Mouse (Mus musculus): Measurements from ENCODE around the gene Ppm1n. TPM values are rescaled to one million over a fixed set of nuclear protein-coding genes. Genes with fewer than 3 reads are reported as not detected.

The Ppm1n gene
- polyA plus RNA-seq, 1 experiment from 2014 or later: 0.14 TPM

DNA sequence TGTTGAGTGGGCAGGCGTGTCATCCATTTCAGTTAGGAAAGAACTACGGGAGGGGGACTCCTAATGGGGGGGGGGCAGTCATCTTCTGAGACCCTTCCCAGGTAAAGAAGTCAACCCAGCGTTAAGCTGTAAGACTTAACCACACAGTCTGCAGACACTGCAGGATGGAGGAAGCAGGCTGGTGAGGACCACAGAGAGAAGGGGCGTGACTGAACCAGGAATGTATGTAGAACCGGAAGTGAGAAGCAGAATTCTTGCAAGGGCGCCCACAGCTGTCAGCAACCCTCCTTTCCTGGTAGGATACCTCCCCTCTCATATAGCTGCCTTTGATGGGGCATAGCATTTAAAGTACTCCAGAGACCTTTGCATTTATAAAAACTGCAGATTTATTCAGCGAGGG is 23.3 kb downstream of the Ppm1n start:
- no peak for TF ChIP-seq CTCF (IDR thresholded peaks at IDR 0.05)
- ChIA-PET POLR2A (interaction anchor here (0.8 kb wide), 1 partner anchor 10 kb away, joined by 3 read pairs; no protein-coding TSS in a partner anchor), CTCF (interaction anchor here (1.1 to 2.2 kb wide), 3 partner anchors 10 to 17 kb away, joined by 3 to 7 read pairs (median 5); no protein-coding TSS in a partner anchor)
- in situ Hi-C loops (cut with MboI; ENCODE audit: low pct_unique_long_range_greater_than_20kb): no loop called here
- ATAC-seq (no peak), DNase-seq (ENCODE audit: low read depth, low spot score) (no peak)
- no peaks in the 10 kb centered on the region for H3K27me3 ChIP-seq

DNA sequence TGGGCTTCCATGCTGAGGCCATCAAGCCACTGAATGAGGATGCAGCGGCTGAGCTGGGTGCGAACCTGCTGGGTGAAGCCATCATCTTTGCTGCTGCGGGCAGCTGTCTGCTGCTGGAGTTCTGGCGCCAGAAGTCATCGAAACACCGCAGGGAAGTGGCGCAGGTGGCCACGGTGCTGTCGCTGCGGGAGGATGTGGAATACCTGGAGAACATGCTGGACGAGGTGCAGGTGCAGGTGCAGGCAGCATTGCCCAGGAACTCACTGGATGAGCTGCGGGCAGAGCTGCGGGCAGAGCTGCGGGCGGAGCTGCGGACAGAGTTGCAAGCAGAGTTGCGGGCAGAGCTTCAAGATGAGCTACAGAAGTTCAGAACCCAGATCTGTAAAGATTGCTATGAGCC is 24.5 kb downstream of the Ppm1n start:
- POLR2A ChIA-PET: interaction anchor here (0.7 kb wide), 1 partner anchor 13 kb away, joined by 4 read pairs; no protein-coding TSS in a partner anchor
- H3K27me3 ChIP-seq: no peaks in the 10 kb centered on the region
- ATAC-seq (no peak), DNase-seq (ENCODE audit: low read depth, low spot score) (no peak)
- in situ Hi-C loops (cut with MboI; ENCODE audit: low pct_unique_long_range_greater_than_20kb): no loop called here
- TF ChIP-seq CTCF (IDR thresholded peaks at IDR 0.05): no peak
- CTCF ChIA-PET: interaction anchor here (1.1 to 2.2 kb wide), 3 partner anchors 8 to 16 kb away, joined by 3 to 7 read pairs (median 5); no protein-coding TSS in a partner anchor

- H3K27me3 ChIP-seq: no peaks in the 10 kb centered on the region
- POLR2A ChIA-PET: interaction anchor here (0.7 to 1.5 kb wide), 4 partner anchors 11 to 16 kb away, joined by 3 to 11 read pairs (median 6); no protein-coding TSS in a partner anchor
- TF ChIP-seq CTCF (IDR thresholded peaks at IDR 0.05): no peak
- CTCF ChIA-PET: interaction anchor here (2.8 to 3.0 kb wide), 2 partner anchors 14 to 28 kb away, joined by 7 to 15 read pairs; no protein-coding TSS in a partner anchor
- in situ Hi-C loops (cut with MboI; ENCODE audit: low pct_unique_long_range_greater_than_20kb): no loop called here
- DNase-seq (ENCODE audit: low read depth, low spot score): no peak
- ATAC-seq: no peak
These were observed 26.4 kb downstream of the Ppm1n start for GRCm38 (mm10) chr7:19253437-19253836.

DNA sequence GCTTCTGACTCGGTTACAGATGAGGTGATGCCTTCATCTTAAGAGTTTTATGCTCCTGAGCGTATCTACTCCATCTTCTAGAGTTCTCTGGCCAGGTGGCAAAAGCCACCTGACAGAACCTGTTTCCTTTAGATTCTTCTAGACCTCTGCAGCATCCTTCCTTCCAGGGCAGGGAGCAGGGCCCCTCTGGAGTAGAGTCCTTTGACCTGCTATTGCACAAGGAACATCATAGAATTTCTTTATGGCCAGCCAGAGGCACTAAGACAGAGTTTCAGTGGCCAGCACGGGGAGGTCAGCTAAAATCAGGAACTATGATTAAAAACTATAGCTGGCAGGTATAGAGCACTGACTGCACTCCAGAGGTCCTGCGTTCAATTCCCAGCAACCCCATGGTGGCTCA is 27.8 kb downstream of the Ppm1n start:
- H3K27me3 ChIP-seq: no peaks in the 10 kb centered on the region
- DNase-seq (ENCODE audit: low read depth, low spot score) (no peak), ATAC-seq (no peak)
- no peak for TF ChIP-seq CTCF (IDR thresholded peaks at IDR 0.05)
- ChIA-PET POLR2A (interaction anchor here (1.5 kb wide), 1 partner anchor 18 kb away, joined by 6 read pairs; no protein-coding TSS in a partner anchor), CTCF (interaction anchor here (2.8 to 3.0 kb wide), 2 partner anchors 12 to 29 kb away, joined by 7 to 15 read pairs; no protein-coding TSS in a partner anchor)
- in situ Hi-C loops (cut with MboI; ENCODE audit: low pct_unique_long_range_greater_than_20kb): no loop called here

GRCm38 (mm10) chr7:19247511-19247910 is 32.4 kb downstream of the Ppm1n start:
- DNase-seq (ENCODE audit: low read depth, low spot score): no peak
- ATAC-seq: no peak
- in situ Hi-C loops (cut with MboI; ENCODE audit: low pct_unique_long_range_greater_than_20kb): no loop called here
- TF ChIP-seq CTCF (IDR thresholded peaks at IDR 0.05): no peak
- CTCF ChIA-PET: interaction anchor here (0.9 to 1.5 kb wide), 3 partner anchors 9 to 116 kb away, joined by 3 to 7 read pairs (median 4); no protein-coding TSS in a partner anchor
- H3K27me3 ChIP-seq: no peaks in the 10 kb centered on the region
- POLR2A ChIA-PET: interaction anchor here (1.2 kb wide), 1 partner anchor 20 kb away, joined by 3 read pairs; no protein-coding TSS in a partner anchor

DNA sequence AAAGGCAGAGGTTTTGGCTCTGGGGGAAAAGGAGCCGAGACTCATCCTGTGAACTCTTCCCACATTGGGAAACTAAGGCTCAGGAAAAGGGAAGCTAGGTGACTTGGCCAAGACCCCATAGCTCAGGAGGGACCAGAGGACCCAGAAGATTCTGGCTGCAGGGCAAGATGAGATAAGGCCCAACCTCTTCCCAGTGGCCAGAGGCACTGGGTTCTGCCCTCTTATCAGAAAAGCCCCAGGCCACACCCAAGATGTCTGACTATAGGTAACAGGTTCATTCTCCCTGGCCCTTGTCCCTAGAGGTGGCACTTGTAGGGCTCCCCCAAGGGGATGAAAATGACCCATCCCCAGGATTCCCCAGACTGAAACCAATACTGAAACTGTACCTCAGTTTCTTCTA is 33.0 kb downstream of the Ppm1n start:
- ATAC-seq: no peak
- ChIA-PET CTCF (interaction anchor here (0.9 to 1.5 kb wide), 3 partner anchors 10 to 117 kb away, joined by 3 to 7 read pairs (median 4); no protein-coding TSS in a partner anchor), POLR2A (interaction anchor here (1.2 kb wide), 1 partner anchor 21 kb away, joined by 3 read pairs; no protein-coding TSS in a partner anchor)
- in situ Hi-C loops (cut with MboI; ENCODE audit: low pct_unique_long_range_greater_than_20kb): no loop called here
- TF ChIP-seq CTCF (IDR thresholded peaks at IDR 0.05): no peak
- DNase-seq (ENCODE audit: low read depth, low spot score): no peak
- no peaks in the 10 kb centered on the region for H3K27me3 ChIP-seq

GRCm38 (mm10) chr7:19245083-19245482 is 34.8 kb downstream of the Ppm1n start:
- no peak for TF ChIP-seq CTCF (IDR thresholded peaks at IDR 0.05)
- DNase-seq (ENCODE audit: low read depth, low spot score): no peak
- in situ Hi-C loops (cut with MboI; ENCODE audit: low pct_unique_long_range_greater_than_20kb): no loop called here
- ChIA-PET POLR2A (no interaction called here), CTCF (interaction anchor here (0.7 to 1.1 kb wide), 3 partner anchors 14 to 38 kb away, joined by 3 read pairs; no protein-coding TSS in a partner anchor)
- no peaks in the 10 kb centered on the region for H3K27me3 ChIP-seq
- no peak for ATAC-seq

DNA sequence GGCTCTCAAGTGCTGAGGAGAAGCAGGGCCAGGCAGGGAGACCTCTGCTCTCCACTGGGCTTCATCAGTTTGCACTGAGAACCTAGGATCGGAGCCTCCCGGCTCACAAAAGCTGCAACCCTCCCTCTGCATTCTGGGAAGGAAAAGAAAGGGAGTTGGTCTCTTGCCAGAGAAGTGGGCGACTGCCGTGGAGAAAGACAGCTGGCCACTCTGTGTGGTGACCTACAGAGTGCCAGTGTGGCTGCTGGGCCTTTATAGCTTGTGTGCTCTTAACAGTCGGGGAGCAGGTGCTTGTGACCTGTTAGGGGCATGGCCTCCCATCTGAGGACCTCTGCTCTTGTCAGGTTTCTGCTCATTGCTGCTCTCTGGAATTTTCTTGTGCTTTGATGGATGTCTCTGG is 36.0 kb downstream of the Ppm1n start:
- TF ChIP-seq CTCF (IDR thresholded peaks at IDR 0.05): no peak
- CTCF ChIA-PET: interaction anchor here (1.1 kb wide), 1 partner anchor 16 kb away, joined by 3 read pairs; no protein-coding TSS in a partner anchor
- in situ Hi-C loops (cut with MboI; ENCODE audit: low pct_unique_long_range_greater_than_20kb): no loop called here

GRCm38 (mm10) chr7:19242005-19242404 is 37.9 kb downstream of the Ppm1n start:
- POLR2A ChIA-PET: no interaction called here
- DNase-seq (ENCODE audit: low read depth, low spot score): no peak
- CTCF ChIA-PET: interaction anchor here (0.8 to 1.0 kb wide), 2 partner anchors 37 to 59 kb away, joined by 3 read pairs; no protein-coding TSS in a partner anchor
- in situ Hi-C loops (cut with MboI; ENCODE audit: low pct_unique_long_range_greater_than_20kb): no loop called here
- no peaks in the 10 kb centered on the region for H3K27me3 ChIP-seq
- no peak for ATAC-seq
- no peak for TF ChIP-seq CTCF (IDR thresholded peaks at IDR 0.05)

More for the DNA sequence above, 36.0 kb downstream of the Ppm1n start:
- no peaks in the 10 kb centered on the region for H3K27me3 ChIP-seq
- POLR2A ChIA-PET: no interaction called here
- ATAC-seq (no peak), DNase-seq (ENCODE audit: low read depth, low spot score) (no peak)

DNA sequence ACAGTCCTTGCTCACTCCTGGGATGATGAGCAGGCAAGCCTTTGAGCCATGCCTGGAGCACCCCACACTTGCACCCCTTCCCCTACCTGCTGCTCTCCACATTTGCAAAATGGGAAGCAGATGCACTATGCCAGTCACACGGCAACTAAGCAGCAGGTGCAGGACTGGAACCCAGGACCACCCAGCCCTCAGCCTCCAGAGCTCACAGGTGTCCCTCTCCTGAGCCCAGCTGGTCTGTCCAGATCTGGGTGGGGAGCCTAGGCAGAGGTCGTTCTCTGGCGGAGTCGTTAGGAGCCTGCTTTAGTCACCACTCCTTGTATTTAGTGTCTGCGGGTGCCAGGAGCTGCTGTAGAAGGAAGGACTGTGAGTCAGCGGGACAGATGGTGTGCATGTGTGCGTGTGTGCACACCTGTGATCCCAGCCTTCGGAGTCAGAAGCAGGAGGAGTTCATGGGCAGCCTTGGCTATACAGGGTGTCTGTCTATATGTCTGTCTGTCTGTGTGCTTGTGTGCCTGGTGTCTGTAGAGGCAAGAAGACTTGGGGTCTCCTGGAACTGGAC is 38.9 kb downstream of the Ppm1n start:
- no peak for DNase-seq (ENCODE audit: low read depth, low spot score)
- POLR2A ChIA-PET: interaction anchor here (1.2 kb wide), 1 partner anchor 30 kb away, joined by 3 read pairs; no protein-coding TSS in a partner anchor
- in situ Hi-C loops (cut with MboI; ENCODE audit: low pct_unique_long_range_greater_than_20kb): no loop called here
- CTCF ChIA-PET: interaction anchor here (1.0 to 5.0 kb wide), 6 partner anchors 12 to 63 kb away, joined by 3 to 37 read pairs (median 10); partner anchors contain the start of genes Opa3 and Ppm1n
- ATAC-seq: no peak
- TF ChIP-seq CTCF (IDR thresholded peaks at IDR 0.05): no peak
- H3K27me3 ChIP-seq: no peaks in the 10 kb centered on the region

DNA sequence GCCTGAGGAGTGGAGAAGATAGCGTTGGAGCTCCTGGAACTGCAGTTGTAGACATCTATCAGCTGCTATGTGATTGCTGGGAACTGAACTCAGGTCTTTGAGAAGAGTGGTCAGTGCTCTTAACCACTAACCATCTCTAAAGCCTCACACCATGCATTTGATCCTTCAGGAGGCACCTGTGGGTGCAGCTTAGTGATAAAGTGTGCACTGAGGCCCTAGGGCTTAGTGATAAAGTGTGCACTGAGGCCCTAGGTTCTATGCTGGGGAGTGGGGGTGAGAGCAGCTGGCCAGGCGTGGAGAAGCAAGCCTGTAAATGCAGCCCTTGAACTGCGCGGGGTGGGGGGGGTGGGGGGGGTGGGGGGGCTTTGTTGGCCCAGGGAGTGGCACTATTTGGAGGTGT is 39.9 kb downstream of the Ppm1n start:
- ChIA-PET POLR2A (interaction anchor here (1.2 kb wide), 1 partner anchor 31 kb away, joined by 3 read pairs; no protein-coding TSS in a partner anchor), CTCF (interaction anchor here (1.0 to 5.0 kb wide), 20 partner anchors 9 to 140 kb away, joined by 3 to 37 read pairs (median 7); partner anchors contain the start of genes Opa3, Ppm1n and Vasp)
- in situ Hi-C loops (cut with MboI; ENCODE audit: low pct_unique_long_range_greater_than_20kb): no loop called here
- H3K27me3 ChIP-seq: no peaks in the 10 kb centered on the region
- DNase-seq (ENCODE audit: low read depth, low spot score) (no peak), ATAC-seq (no peak)
- TF ChIP-seq CTCF (IDR thresholded peaks at IDR 0.05): no peak

Data from Patski (cell line).